Mouse (Mus musculus): ENCODE data around the gene Trip11. TPM values are rescaled to one million over a fixed set of nuclear protein-coding genes. Genes with fewer than 3 reads are reported as not detected.

The Trip11 gene
- total RNA-seq, 2 experiments from 2014 or later = 33.6 to 35.3 TPM

DNA sequence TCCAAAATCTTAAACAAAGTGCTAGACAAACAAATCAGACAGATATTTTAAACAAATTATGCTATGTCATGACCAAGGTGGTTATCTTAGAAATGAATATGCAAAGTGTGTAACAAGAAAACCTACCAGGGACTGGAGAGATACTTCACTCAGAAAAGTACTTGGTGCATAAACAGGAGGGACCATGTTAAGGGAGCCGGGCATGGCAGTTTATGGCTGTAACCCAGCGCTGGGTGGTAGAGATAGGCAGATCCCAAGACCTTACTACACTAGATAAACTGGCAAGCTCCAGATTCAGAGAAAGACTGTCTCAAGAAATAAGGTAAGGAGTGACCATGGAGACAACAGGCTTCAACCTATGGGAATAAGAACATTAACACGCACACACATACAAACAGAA, 123.3 kb downstream of the Trip11 start:
- no peak for DNase-seq
- intact Hi-C loops (cut with DNase I) = no loop called here

DNA sequence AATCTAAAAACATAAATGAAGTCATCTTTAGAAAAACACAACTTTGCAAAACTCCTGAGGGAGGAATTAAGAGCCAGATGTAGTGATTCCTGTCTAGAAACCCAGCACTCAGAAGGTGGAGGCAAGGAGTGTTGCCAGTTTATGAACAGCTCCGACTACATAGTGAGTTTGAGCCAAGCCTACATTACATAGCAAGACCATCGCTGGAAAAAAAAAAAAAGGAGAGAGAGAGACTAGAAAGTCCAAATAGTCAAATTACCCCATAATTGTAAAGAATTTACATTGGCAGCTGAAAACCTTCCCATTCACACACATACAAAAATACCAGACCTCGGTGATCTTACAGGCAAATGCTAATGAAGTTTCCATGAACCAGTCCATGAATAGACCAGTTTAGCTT, 123.8 kb downstream of the Trip11 start:
- intact Hi-C loops (cut with DNase I) = no loop called here
- DNase-seq = no peak

Other genes with a start within 250 kb of the Trip11 start
- under 1 TPM; 0.65 to 0.97 TPM for gene Tc2n, start 194.7 kb downstream of the Trip11 start, total RNA-seq (2021)
- 10 to 100 TPM; 27.7 to 29.8 TPM for gene Fbln5, start 94.2 kb downstream of the Trip11 start, total RNA-seq (2021)
- gene Atxn3, start 45.0 kb upstream of the Trip11 start, total RNA-seq (2021) = 10 to 100 TPM in 1 of 2 experiments, 1 to 10 TPM in 1; 9.1 to 10.7 TPM
- gene Cpsf2, start 62.7 kb upstream of the Trip11 start, total RNA-seq (2021) = 10 to 100 TPM; 11.7 to 12.5 TPM
- 1 to 10 TPM; 1.3 to 2.0 TPM for gene Slc24a4, start 215.5 kb upstream of the Trip11 start, total RNA-seq (2021)

Data from heart, postnatal 36 days (tissue).